Mouse (Mus musculus) heart, postnatal 4 days (tissue): ENCODE results near the gene Dbi. TPM values are rescaled to one million over a fixed set of nuclear protein-coding genes. Genes with fewer than 3 reads are reported as not detected.

Experiments used
- DNase-seq: peaks from one replicate; pipeline ENCODE4 v3.0.0; 2021
- total RNA-seq, 2 experiments: library from RNA; stranded (reverse); gene quantifications; 2 replicates each; pipeline ENCODE4 v1.2.3; 2021

Gene Dbi
- total RNA-seq, 2 experiments from 2014 or later: 404 to 419 TPM

GRCm38 (mm10) chr1:120083921-120084517 lies 36.9 kb downstream of the Dbi start:
- DNase-seq: no peak

GRCm38 (mm10) chr1:120082957-120083585 lies 37.8 kb downstream of the Dbi start:
- no peak for DNase-seq

GRCm38 (mm10) chr1:120080632-120081031 lies 40.2 kb downstream of the Dbi start:
- no peak for DNase-seq

GRCm38 (mm10) chr1:120077746-120078410 lies 43.0 kb downstream of the Dbi start:
- no peak for DNase-seq

- no peak for DNase-seq
Measured at GRCm38 (mm10) chr1:120075507-120075906, 45.4 kb downstream of the Dbi start.

- DNase-seq: peak; percentile 20
Measured at GRCm38 (mm10) chr1:120074931-120075330, 45.9 kb downstream of the Dbi start.

- no peak for DNase-seq
Measured at GRCm38 (mm10) chr1:120074307-120074702, 46.6 kb downstream of the Dbi start.

- DNase-seq: peak; percentile 81
Measured at GRCm38 (mm10) chr1:120073519-120074306, 47.2 kb downstream of the Dbi start, which contains the start of gene Tmem37. Gene Tmem37, minus strand, starts transcription at chr1:120074074.

- DNase-seq: peak; percentile 46
Measured at GRCm38 (mm10) chr1:120072900-120073299, 48.0 kb downstream of the Dbi start.

GRCm38 (mm10) chr1:120071133-120071532 lies 49.7 kb downstream of the Dbi start:
- no peak for DNase-seq

GRCm38 (mm10) chr1:120070168-120070567 lies 50.7 kb downstream of the Dbi start:
- DNase-seq: no peak

GRCm38 (mm10) chr1:120069120-120069519 lies 51.8 kb downstream of the Dbi start:
- no peak for DNase-seq

- no peak for DNase-seq
Measured at GRCm38 (mm10) chr1:120066625-120067024, 54.3 kb downstream of the Dbi start.

GRCm38 (mm10) chr1:120066159-120066558 lies 54.7 kb downstream of the Dbi start:
- no peak for DNase-seq

GRCm38 (mm10) chr1:120064036-120064682 lies 56.7 kb downstream of the Dbi start:
- no peak for DNase-seq

Other genes starting within 250 kb of the Dbi start
- gene Tmem177, start 207.9 kb downstream of the Dbi start, total RNA-seq: 1 to 10 TPM; 7.3 to 8.3 TPM
- gene Cfap221, start 123.8 kb downstream of the Dbi start, total RNA-seq: not detected
- under 1 TPM in 1 of 2 experiments, not detected in 1; 0.14 TPM for gene Sctr, start 114.2 kb downstream of the Dbi start, total RNA-seq
- gene Tmem37, start 47.0 kb downstream of the Dbi start, total RNA-seq: 1 to 10 TPM; 3.6 to 5.5 TPM
- gene 3110009E18Rik, start 109 bp upstream of the Dbi start, total RNA-seq: 10 to 100 TPM in 1 of 2 experiments, 1 to 10 TPM in 1; 6.6 to 10.3 TPM
- gene Steap3, start 151.6 kb upstream of the Dbi start, total RNA-seq: 10 to 100 TPM; 24.3 to 24.8 TPM
- gene C1ql2, start 219.5 kb upstream of the Dbi start, total RNA-seq: not detected